Mouse (Mus musculus): ENCODE results near the gene Mcf2l. TPM values are rescaled to one million over a fixed set of nuclear protein-coding genes. Genes with fewer than 3 reads are reported as not detected.

Gene Mcf2l
- polyA plus RNA-seq, 1 experiment, result 245 TPM

DNA sequence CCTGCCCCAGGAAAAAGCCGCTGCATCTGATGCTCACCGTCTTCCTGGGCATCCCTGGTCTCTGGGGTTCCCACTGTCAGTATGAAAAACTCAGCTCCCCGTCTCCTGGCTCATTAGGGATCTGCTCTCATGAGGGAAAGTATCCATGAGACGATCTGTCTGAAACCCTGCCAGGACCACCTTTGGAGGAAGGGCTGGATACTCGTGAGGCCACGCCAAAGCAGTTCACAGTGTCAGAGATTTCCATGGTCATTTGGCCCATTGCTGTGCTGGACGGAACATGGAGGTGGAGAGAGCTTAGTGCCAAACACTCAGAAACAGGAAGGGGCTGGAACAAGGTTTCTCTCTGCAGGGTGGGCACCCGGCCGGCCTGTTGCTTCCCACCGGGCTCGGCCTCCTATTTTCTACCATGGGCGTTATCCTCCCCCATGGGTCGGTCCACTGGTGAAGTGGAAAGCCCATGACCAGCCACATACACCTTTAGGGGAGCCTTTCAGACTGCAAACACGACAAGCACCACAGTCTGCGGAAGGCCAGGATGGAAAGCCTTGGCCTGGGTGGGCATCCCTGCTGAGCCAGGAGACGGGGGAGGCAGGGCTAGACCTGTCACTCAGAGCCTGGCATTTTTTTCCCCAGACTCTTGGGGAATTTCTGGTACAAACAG is 14.3 kb downstream of the Mcf2l start:
- 87% methylated on average over 16 of the region's 16 CpGs for WGBS
- H3K4me1 ChIP-seq (ENCODE audit: control insufficient read depth, insufficient read depth, low read length), result no peaks in the 10 kb centered on the region
- H3K4me3 ChIP-seq (ENCODE audit: insufficient read depth, low read depth, low read length), result no peak overlapping the region
- no peak overlapping the region for H3K27ac ChIP-seq (ENCODE audit: insufficient read depth, low read depth, low read length)
- TF ChIP-seq POLR2A (IDR thresholded peaks at IDR 0.05; ENCODE audit: insufficient read depth, low read depth, low read length), result no peak
- TF ChIP-seq CTCF (IDR thresholded peaks at IDR 0.05; ENCODE audit: insufficient read depth, low read depth, low read length), result no peak

DNA sequence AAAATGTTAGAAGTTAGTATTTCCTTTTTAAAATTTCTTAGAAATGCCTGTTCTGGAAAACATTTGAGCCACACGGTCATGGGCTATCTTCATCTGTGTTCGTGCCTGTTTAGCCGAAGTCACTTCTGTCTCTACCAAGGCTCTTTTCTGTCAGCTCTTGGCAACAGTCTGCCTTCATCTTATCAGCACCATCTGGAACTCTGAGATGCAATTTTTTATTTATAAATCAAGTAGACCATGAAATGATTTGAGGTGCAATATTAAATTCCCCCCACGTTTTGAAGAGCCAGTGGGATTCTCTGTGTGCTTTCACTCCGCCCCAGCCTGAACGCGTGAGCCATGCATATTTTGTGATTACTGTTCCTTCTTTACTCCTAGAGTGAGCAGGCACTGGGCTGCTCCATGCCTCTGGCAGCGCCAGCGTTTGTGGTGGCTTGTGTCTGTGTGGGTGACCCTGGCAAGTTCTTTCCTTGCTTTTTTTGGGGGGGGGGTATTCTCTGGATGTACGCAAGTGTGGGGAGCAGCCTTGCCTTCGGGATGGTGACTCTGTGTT is 15.5 kb downstream of the Mcf2l start:
- no peak overlapping the region for H3K4me3 ChIP-seq (ENCODE audit: insufficient read depth, low read depth, low read length)
- TF ChIP-seq CTCF (IDR thresholded peaks at IDR 0.05; ENCODE audit: insufficient read depth, low read depth, low read length) (no peak), POLR2A (IDR thresholded peaks at IDR 0.05; ENCODE audit: insufficient read depth, low read depth, low read length) (no peak)
- no peak overlapping the region for H3K27ac ChIP-seq (ENCODE audit: insufficient read depth, low read depth, low read length)
- H3K4me1 ChIP-seq (ENCODE audit: control insufficient read depth, insufficient read depth, low read length), result no peaks in the 10 kb centered on the region
- 82% methylated on average over 11 of the region's 11 CpGs for WGBS

DNA sequence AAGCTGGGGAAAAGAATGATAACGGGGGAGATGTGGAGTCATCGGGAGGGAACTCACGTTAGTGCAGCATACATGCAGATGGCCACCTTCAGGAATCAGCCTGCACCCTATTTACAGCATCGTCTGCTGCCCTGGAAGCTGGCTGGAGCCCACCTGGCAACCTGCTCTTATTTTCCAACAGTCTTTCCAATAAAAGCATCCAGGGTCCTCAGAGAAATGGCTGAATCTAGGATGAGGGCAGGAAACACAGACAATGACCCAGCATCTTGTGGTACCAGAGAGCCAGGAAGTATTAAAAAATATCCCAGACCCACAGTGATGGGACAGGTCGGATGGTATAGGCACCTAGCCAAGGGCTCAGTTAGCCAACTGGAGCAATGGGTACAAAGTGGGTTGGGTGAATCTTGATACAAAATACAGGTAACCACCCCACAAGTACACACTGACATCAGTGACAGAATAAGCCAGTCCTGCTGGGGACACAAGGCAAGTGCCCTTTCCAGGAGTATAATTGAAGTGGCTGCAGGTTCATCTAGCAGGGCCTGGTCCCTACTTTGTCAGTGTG is 19.4 kb downstream of the Mcf2l start:
- Histone ChIP-seq H3K27ac (ENCODE audit: insufficient read depth, low read depth, low read length) (no peak overlapping the region), H3K4me3 (ENCODE audit: insufficient read depth, low read depth, low read length) (no peak overlapping the region), H3K4me1 (ENCODE audit: control insufficient read depth, insufficient read depth, low read length) (no peaks in the 10 kb centered on the region; the same call in 1 of the 2 replicates)
- TF ChIP-seq CTCF (IDR thresholded peaks at IDR 0.05; ENCODE audit: insufficient read depth, low read depth, low read length) (no peak), POLR2A (IDR thresholded peaks at IDR 0.05; ENCODE audit: insufficient read depth, low read depth, low read length) (no peak)
- WGBS, result 87% methylated on average over 5 of the region's 5 CpGs

DNA sequence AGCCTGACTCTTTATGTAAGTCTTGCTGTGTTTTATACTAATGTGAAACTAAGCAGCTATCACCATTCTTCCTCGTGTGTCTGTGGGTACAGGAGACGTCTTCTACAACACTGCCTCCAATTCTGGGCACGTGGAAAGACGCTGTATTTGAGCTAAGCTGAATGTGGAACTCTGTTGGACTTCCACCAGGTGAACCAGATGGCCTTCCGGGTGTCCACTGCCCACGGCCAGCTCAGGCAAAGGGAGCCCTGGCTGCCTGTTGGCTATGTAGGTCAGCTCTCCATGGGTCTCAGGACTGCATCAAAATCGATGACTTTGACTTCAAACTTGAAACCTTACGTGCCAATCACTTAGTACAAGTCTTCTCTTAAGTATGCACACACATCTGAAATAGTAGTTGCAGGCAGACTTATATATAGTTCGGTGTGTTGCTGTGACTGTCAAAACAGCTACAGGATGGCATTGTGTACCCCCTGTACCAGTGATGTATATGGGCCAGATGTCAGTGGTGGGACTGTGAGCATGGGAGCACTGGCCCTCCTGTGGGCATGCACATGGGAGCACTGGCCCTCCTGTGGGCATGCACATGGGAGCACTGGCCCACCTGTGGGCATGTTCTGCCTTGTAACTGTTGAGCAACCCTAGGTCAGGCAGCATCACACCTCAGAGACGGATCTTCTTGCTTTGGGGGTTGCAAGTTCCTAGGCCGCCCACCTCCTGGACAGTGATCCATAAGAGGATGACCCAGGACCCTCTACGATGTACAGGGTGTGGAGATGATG is 20.4 kb downstream of the Mcf2l start:
- Histone ChIP-seq H3K4me1 (ENCODE audit: control insufficient read depth, insufficient read depth, low read length) (no peaks in the 10 kb centered on the region; the same call in 1 of the 2 replicates), H3K27ac (ENCODE audit: insufficient read depth, low read depth, low read length) (no peak overlapping the region), H3K4me3 (ENCODE audit: insufficient read depth, low read depth, low read length) (no peak overlapping the region)
- no peak for TF ChIP-seq CTCF (IDR thresholded peaks at IDR 0.05; ENCODE audit: insufficient read depth, low read depth, low read length)
- TF ChIP-seq POLR2A (IDR thresholded peaks at IDR 0.05; ENCODE audit: insufficient read depth, low read depth, low read length), result no peak
- WGBS, result 91% methylated on average over 12 of the region's 12 CpGs

DNA sequence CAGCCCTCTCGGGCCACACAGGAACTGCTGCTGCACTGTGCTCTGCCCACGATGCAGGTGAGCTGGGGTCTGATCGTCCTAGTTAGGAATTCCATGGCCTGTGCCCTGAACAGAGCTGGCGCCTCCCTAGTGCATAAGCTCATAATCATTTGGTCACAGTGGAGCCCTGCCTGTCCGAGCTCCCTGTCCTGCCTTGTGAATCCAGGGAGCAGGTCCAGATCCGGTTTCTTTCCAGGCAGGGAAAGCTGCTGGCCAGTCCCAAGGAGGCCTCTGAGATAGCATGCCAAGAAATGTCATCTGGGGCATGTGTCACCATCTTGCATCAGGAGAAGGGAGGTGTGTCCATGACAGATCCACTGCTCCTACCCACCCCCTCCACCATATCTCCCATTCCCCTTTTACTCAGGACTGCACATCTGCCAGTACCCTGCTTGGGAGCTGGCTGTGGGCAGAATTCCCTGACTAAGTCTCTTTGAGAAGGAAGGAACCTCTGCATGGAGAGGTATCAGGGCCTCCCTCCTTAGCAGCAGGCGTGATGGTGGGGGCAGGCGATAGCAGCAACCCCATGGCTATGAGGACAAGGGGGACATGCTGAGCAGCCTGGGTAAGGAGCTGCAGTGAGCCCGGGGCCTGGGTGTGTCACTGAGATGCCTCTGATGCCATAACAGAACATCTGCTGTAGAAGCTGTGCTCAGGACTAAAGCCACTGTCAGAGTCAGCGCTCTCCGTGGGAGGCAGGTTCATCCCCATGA is 21.4 kb downstream of the Mcf2l start:
- WGBS, result 85% methylated on average over 11 of the region's 11 CpGs
- H3K27ac ChIP-seq (ENCODE audit: insufficient read depth, low read depth, low read length), result no peak overlapping the region
- TF ChIP-seq POLR2A (IDR thresholded peaks at IDR 0.05; ENCODE audit: insufficient read depth, low read depth, low read length) (no peak), CTCF (IDR thresholded peaks at IDR 0.05; ENCODE audit: insufficient read depth, low read depth, low read length) (no peak)
- no peaks in the 10 kb centered on the region; the same call in 1 of the 2 replicates for H3K4me1 ChIP-seq (ENCODE audit: control insufficient read depth, insufficient read depth, low read length)
- H3K4me3 ChIP-seq (ENCODE audit: insufficient read depth, low read depth, low read length), result no peak overlapping the region

DNA sequence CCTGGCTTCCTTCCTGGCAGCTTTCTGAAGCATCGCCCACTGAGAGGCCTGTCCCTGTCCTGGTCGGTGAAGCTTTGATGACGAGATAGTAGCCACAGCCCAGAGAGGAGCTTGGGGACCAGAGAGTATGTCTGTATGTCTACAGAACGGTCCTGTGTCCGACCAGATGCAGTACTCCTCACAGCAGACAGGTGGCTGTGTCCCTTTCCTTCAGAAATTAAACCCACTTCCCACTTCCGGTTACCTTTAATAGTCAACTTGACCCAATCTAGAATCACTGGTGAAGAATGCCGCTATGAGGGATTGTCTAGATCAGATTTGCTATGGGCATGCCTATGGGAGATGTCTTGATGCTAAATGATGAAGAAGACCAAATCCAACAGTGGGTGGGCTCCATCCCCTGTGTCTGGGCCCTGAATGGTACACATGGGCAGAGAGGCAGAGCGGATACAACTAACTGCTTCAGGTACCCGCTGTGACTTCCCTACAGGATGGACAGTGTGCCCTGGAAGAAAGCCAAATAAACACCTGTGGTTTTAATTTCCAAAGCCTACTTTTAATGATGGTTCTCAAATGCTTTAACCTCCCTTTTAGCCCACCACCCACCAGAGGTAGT is 22.0 kb downstream of the Mcf2l start:
- TF ChIP-seq POLR2A (IDR thresholded peaks at IDR 0.05; ENCODE audit: insufficient read depth, low read depth, low read length) (no peak), CTCF (IDR thresholded peaks at IDR 0.05; ENCODE audit: insufficient read depth, low read depth, low read length) (no peak)
- 79% methylated on average over 9 of the region's 9 CpGs for WGBS
- Histone ChIP-seq H3K4me1 (ENCODE audit: control insufficient read depth, insufficient read depth, low read length) (no peaks in the 10 kb centered on the region; the same call in 1 of the 2 replicates), H3K4me3 (ENCODE audit: insufficient read depth, low read depth, low read length) (no peak overlapping the region), H3K27ac (ENCODE audit: insufficient read depth, low read depth, low read length) (no peak overlapping the region)

DNA sequence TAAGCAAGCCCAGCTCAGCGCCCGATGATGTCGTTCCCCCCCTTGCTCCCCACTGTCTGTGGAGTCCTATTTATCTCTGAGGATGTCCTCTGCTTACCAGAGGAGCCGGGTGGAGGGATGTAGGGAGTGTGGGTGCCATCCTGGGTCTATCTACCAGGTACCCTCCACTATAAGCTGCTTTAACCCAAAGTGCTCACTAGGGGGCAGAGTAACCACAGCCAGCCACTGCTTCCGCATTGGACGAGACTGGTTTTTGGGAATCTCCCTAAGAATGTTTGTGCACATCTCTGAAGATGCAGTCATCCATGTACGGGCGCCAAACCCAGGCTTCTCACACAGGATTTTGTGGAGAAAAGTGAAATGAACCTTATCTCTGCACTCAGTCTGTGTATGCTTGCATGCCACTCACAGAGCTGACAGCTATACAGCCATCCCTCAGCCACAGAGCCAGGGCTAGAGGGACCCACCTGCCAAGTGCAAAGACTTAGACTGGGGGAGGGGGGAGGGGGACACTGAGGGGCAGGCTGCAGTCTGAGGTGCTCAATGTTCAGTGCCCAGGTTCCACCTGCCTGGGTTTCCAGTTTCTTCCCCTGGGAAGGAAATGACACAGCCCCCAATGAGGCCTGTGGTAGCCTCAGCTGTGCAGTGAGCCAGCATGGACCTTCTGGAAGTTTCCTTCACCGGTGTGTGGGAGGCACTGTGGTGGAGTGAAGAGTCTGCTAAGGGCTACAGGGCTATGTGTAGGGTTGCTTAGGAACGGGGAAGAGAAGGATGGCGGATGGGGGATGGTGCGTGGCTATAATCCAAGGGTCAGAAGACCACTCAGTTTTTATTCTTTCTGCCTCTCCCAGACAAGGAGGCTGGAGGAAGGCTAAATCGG is 23.1 kb downstream of the Mcf2l start:
- Histone ChIP-seq H3K4me1 (ENCODE audit: control insufficient read depth, insufficient read depth, low read length) (no peaks in the 10 kb centered on the region; the same call in 1 of the 2 replicates), H3K27ac (ENCODE audit: insufficient read depth, low read depth, low read length) (no peak overlapping the region), H3K4me3 (ENCODE audit: insufficient read depth, low read depth, low read length) (no peak overlapping the region)
- TF ChIP-seq CTCF (IDR thresholded peaks at IDR 0.05; ENCODE audit: insufficient read depth, low read depth, low read length) (peak; percentile 40; the same call in 1 of the 2 replicates), POLR2A (IDR thresholded peaks at IDR 0.05; ENCODE audit: insufficient read depth, low read depth, low read length) (no peak)
- 41% methylated on average over 13 of the region's 13 CpGs for WGBS
